Mouse (Mus musculus): ENCODE measurements around the gene Nol11. TPM values are rescaled to one million over a fixed set of nuclear protein-coding genes. Genes with fewer than 3 reads are reported as not detected.

Nol11 gene
- polyA plus RNA-seq, 1 experiment from 2014 or later: 66.2 TPM

GRCm38 (mm10) chr11:107201773-107202172 is 12.6 kb upstream of the Nol11 start:
- H3K9me3 ChIP-seq (ENCODE audit: low read depth, low read length): no peaks in the 10 kb centered on the region
- H3K4me2 ChIP-seq: no peak overlapping the region
- 71% methylated on average over 11 of the region's 11 CpGs for WGBS
- H3K4me1 ChIP-seq (ENCODE audit: insufficient read depth): no peaks in the 10 kb centered on the region
- ATAC-seq (ENCODE audit: insufficient read depth) (no peak), DNase-seq (no peak)
- H3K9ac ChIP-seq: no peak overlapping the region
- no peaks in the 10 kb centered on the region for H3K27me3 ChIP-seq (ENCODE audit: insufficient read depth, low read length)
- no peak overlapping the region for H3K4me3 ChIP-seq (ENCODE audit: low read depth, low read length)
- H3K36me3 ChIP-seq (ENCODE audit: insufficient read depth): no peaks in the 10 kb centered on the region
- no peak overlapping the region for H3K27ac ChIP-seq (ENCODE audit: low read depth)
- TF ChIP-seq CTCF (IDR thresholded peaks at IDR 0.05; ENCODE audit: low read depth): no peak

GRCm38 (mm10) chr11:107199281-107199680 is 10.1 kb upstream of the Nol11 start:
- no peak for TF ChIP-seq CTCF (IDR thresholded peaks at IDR 0.05; ENCODE audit: low read depth)
- no peak for ATAC-seq (ENCODE audit: insufficient read depth)
- 78% methylated on average over 5 of the region's 5 CpGs for WGBS

GRCm38 (mm10) chr11:107195334-107195733 is 6.2 kb upstream of the Nol11 start:
- 63% methylated on average over 2 of the region's 2 CpGs for WGBS
- H3K9ac ChIP-seq: no peak overlapping the region
- no peaks in the 10 kb centered on the region for H3K27me3 ChIP-seq (ENCODE audit: insufficient read depth, low read length)
- no peak for TF ChIP-seq CTCF (IDR thresholded peaks at IDR 0.05; ENCODE audit: low read depth)
- ATAC-seq (ENCODE audit: insufficient read depth): no peak
- H3K36me3 ChIP-seq (ENCODE audit: insufficient read depth): no peaks in the 10 kb centered on the region
- H3K9me3 ChIP-seq (ENCODE audit: low read depth, low read length): no peaks in the 10 kb centered on the region
- H3K4me3 ChIP-seq (ENCODE audit: low read depth, low read length): no peak overlapping the region
- no peak overlapping the region for H3K4me2 ChIP-seq
- no peak overlapping the region for H3K27ac ChIP-seq (ENCODE audit: low read depth)
- DNase-seq: no peak
- H3K4me1 ChIP-seq (ENCODE audit: insufficient read depth): no peaks in the 10 kb centered on the region

More at GRCm38 (mm10) chr11:107199281-107199680, 10.1 kb upstream of the Nol11 start:
- Histone ChIP-seq H3K27me3 (ENCODE audit: insufficient read depth, low read length) (no peaks in the 10 kb centered on the region), H3K36me3 (ENCODE audit: insufficient read depth) (no peaks in the 10 kb centered on the region), H3K4me3 (ENCODE audit: low read depth, low read length) (no peak overlapping the region), H3K4me1 (ENCODE audit: insufficient read depth) (no peaks in the 10 kb centered on the region), H3K4me2 (no peak overlapping the region), H3K27ac (ENCODE audit: low read depth) (no peak overlapping the region), H3K9ac (no peak overlapping the region), H3K9me3 (ENCODE audit: low read depth, low read length) (no peaks in the 10 kb centered on the region)
- DNase-seq: no peak

DNA sequence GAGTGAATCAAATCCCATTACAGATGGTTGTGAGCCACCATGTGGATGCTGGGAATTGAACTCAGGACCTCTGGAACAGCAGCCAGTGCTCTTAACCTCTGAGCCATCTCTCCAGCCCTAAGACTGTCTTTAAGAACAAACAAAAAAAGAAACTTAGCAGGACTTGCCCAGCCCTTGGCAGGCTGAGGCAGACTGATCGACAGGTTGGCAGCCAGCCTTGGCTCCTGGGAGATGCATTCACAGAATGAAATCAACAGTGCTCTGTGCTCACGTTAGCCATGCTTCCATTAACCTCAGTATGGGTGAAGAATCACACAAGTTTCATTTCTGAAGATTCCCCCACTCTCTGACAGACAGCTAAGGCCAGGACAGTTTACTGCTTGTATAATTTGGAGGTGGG is 1.2 kb upstream of the Nol11 start:
- no peak for TF ChIP-seq CTCF (IDR thresholded peaks at IDR 0.05; ENCODE audit: low read depth)

GRCm38 (mm10) chr11:107183777-107184176 is 5.4 kb downstream of the Nol11 start:
- TF ChIP-seq CTCF (IDR thresholded peaks at IDR 0.05; ENCODE audit: low read depth): no peak
- Histone ChIP-seq H3K27ac (ENCODE audit: low read depth) (no peak overlapping the region), H3K4me3 (ENCODE audit: low read depth, low read length) (no peak overlapping the region), H3K4me2 (no peak overlapping the region), H3K9me3 (ENCODE audit: low read depth, low read length) (no peaks in the 10 kb centered on the region), H3K27me3 (ENCODE audit: insufficient read depth, low read length) (no peaks in the 10 kb centered on the region), H3K4me1 (ENCODE audit: insufficient read depth) (peaks cover 4% of the 10 kb centered on the region; the same call in 1 of the 2 replicates), H3K36me3 (ENCODE audit: insufficient read depth) (peaks cover 71% of the 10 kb centered on the region), H3K9ac (no peak overlapping the region)
- DNase-seq (no peak), ATAC-seq (ENCODE audit: insufficient read depth) (no peak)
- 86% methylated on average over 8 of the region's 8 CpGs for WGBS

More for the DNA sequence above, 1.2 kb upstream of the Nol11 start:
- ATAC-seq (ENCODE audit: insufficient read depth) (no peak), DNase-seq (no peak)
- H3K4me3 ChIP-seq (ENCODE audit: low read depth, low read length): no peak overlapping the region
- H3K27me3 ChIP-seq (ENCODE audit: insufficient read depth, low read length): no peaks in the 10 kb centered on the region
- H3K36me3 ChIP-seq (ENCODE audit: insufficient read depth): peaks cover 8% of the 10 kb centered on the region
- no peak overlapping the region for H3K9ac ChIP-seq
- H3K9me3 ChIP-seq (ENCODE audit: low read depth, low read length): no peaks in the 10 kb centered on the region
- WGBS: 75% methylated on average over 2 of the region's 2 CpGs
- no peak overlapping the region for H3K4me2 ChIP-seq
- H3K4me1 ChIP-seq (ENCODE audit: insufficient read depth): peaks cover 4% of the 10 kb centered on the region; the same call in 1 of the 2 replicates
- H3K27ac ChIP-seq (ENCODE audit: low read depth): no peak overlapping the region

GRCm38 (mm10) chr11:107161215-107161614 is 28.0 kb downstream of the Nol11 start:
- WGBS: 67% methylated on average over 4 of the region's 4 CpGs
- no peak for TF ChIP-seq CTCF (IDR thresholded peaks at IDR 0.05; ENCODE audit: low read depth)
- peaks cover 7% of the 10 kb centered on the region for H3K36me3 ChIP-seq (ENCODE audit: insufficient read depth)

DNA sequence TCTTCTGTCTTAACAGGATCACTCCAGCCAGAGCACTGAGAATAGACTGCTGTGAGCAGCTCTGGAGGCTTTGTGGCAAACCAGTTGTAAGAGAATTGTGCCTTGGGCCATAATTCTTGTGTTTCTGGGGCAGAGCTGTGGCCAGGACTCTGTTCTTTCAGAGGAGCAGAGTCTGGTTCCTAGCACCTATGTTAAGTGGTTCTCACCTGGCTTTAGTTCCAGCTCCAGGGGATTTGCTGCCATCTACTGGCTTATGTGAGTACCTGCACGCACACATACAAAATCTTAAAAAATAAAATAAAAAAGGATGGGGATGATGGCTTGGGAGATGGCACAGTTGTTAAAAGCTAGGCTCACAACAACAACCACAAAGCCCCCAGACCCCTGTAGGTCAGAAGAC is 30.1 kb downstream of the Nol11 start:
- H3K27me3 ChIP-seq (ENCODE audit: insufficient read depth, low read length): no peaks in the 10 kb centered on the region
- H3K36me3 ChIP-seq (ENCODE audit: insufficient read depth): no peaks in the 10 kb centered on the region
- WGBS: 53% methylated on average over 1 of the region's 1 CpGs
- no peak for ATAC-seq (ENCODE audit: insufficient read depth)
- no peak overlapping the region for H3K9ac ChIP-seq
- no peaks in the 10 kb centered on the region for H3K4me1 ChIP-seq (ENCODE audit: insufficient read depth)
- no peak overlapping the region for H3K4me2 ChIP-seq
- no peaks in the 10 kb centered on the region for H3K9me3 ChIP-seq (ENCODE audit: low read depth, low read length)
- DNase-seq: peak; percentile 34
- TF ChIP-seq CTCF (IDR thresholded peaks at IDR 0.05; ENCODE audit: low read depth): peak; percentile 55
- H3K4me3 ChIP-seq (ENCODE audit: low read depth, low read length): no peak overlapping the region
- no peak overlapping the region for H3K27ac ChIP-seq (ENCODE audit: low read depth)

More at GRCm38 (mm10) chr11:107161215-107161614, 28.0 kb downstream of the Nol11 start:
- ATAC-seq (ENCODE audit: insufficient read depth) (no peak), DNase-seq (no peak)
- Histone ChIP-seq H3K9ac (no peak overlapping the region), H3K27me3 (ENCODE audit: insufficient read depth, low read length) (no peaks in the 10 kb centered on the region), H3K4me1 (ENCODE audit: insufficient read depth) (no peaks in the 10 kb centered on the region), H3K27ac (ENCODE audit: low read depth) (no peak overlapping the region), H3K9me3 (ENCODE audit: low read depth, low read length) (no peaks in the 10 kb centered on the region), H3K4me3 (ENCODE audit: low read depth, low read length) (no peak overlapping the region), H3K4me2 (no peak overlapping the region)
